Mouse (Mus musculus) erythroid progenitor cell, adult 5-6 weeks (primary cell): ENCODE data around the gene Sult2b1. TPM values are rescaled to one million over a fixed set of nuclear protein-coding genes. Genes with fewer than 3 reads are reported as not detected.

ENCODE experiments used
- ATAC-seq: replicated peaks from 2 replicates; pipeline ENCODE4 v1.8.0; 2016; ENCODE audit warnings: moderate number of reproducible peaks, mild to moderate bottlenecking, moderate TSS enrichment, inconsistent platforms; ENCODE audit not compliant: poor library complexity, low FRiP score, severe bottlenecking
- total RNA-seq, 2 experiments: library from RNA; stranded (forward) in 1 of 2; stranded (reverse) in 1 of 2; fragments of 150-400 nt in 1 of 2; fragments of 186-747, 209-891 nt in 1 of 2; gene quantifications; 2 replicates each; pipeline versions ENCODE4 v1.2.3 to v1.2.4; 2015 to 2017; ENCODE audit warnings: low replicate concordance in 2 of 2

Sult2b1 gene
- total RNA-seq, 2 experiments from 2014 or later = not detected

DNA sequence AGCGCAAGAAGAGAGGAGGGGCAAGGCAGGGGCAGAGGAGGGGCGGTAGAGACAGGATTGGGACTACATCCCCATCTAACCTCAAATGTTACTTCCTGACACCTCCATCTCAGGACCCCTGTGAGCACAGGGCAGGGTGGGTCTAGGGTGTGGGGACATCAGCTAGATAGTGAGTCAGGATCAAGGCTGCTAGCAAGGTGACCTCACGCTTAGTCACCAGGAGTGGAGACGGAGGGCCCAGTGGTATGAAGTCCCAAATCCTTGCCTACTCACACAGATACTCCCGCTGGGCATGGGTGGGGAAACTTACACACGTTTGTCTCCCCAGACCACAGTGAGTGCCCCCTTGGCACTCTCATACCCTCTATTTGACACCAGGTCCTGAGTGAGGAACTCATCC is 18.1 kb upstream of the Sult2b1 start:
- ATAC-seq = no peak

DNA sequence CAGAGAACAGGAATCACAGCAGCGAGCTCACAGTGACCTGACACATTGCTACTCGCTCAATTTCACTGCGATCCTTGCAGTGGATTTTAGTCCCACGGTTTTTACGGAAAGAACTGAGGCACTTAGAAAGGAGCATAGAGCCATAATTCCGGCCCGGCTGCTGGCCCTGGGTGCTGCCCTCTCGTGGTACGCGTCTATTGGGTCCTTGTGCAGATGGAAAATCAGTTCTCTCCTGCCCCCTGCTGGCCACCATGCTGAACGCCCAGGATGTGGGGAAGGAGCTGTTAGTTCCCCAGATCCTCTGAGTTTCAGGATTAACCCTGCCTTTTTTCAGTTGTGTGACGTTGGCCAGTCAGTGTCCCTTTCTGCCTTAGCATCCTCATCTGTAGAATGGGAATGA is 16.9 kb upstream of the Sult2b1 start:
- ATAC-seq = peak; percentile 86

DNA sequence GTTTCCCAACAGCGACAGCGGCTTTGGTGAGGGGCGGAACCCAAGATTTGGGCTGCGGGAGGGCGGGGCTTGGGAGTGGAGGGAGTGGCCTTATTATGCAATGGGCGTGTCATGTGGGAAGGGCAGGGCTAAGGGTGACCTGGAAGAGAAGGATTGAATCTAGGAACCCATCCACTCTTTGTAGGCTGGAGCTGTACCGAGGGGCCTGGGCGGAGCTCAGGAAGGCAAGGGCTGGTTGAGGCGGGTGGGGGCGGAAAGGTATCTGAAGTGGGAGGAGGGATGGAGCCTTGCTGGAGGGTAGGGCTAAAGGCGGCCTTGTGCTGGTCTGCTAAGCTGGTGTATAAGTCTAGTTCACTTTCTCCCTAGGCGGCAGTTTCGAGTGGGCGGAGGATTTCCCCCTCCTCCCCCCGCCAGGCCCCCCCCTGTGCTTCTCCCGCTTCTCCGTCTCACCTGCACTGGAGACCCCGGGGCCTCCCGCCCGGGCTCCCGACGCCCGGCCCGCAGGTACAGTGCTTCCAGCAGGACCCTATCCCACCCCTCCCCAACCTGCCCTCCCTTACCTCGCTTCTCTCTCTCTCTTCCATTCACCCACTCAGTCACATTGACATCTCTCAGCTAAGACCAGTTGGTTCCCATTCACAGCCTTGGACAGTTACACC is 16.2 kb upstream of the Sult2b1 start:
- ATAC-seq = no peak; the same call in 1 of the 2 replicates

DNA sequence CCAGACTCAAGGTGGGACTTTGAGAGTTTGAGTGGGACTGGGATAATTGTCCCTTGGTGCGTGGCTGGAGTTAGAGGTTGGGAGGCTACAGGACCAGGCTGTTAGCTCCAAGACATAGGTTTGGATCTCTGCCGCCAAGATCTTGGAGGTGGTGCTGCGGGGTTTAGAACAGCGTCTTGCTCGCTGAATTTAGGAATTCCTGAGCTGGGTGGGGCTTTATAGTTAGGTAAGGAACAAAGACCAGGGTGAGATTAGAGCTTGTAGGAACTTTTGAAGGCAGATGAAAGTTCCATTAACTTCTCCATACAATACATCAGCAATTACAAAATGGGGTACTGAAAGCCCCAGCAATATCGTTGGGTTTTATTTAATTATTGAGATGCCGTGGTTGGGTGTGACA is 15.5 kb upstream of the Sult2b1 start:
- no peak for ATAC-seq

DNA sequence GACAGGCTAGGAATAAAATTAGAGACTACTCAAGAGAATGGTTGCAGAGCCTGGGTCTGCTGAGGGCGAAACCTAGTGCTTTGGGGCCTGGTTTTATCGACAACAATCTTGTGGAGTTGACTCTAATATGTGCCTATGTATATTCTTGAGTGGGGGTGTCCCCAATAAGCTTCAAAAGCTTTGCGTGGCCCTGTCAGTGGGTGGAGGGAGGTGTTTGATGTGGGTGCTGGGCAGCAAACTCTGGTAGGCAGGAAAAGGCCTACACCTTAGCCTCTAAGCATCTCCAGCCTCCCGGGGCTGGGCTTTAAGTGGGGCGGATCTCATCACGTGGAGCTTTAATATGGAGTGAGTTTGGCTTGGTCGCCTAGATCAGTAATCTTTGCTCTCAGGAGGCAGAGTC is 14.5 kb upstream of the Sult2b1 start:
- no peak for ATAC-seq

DNA sequence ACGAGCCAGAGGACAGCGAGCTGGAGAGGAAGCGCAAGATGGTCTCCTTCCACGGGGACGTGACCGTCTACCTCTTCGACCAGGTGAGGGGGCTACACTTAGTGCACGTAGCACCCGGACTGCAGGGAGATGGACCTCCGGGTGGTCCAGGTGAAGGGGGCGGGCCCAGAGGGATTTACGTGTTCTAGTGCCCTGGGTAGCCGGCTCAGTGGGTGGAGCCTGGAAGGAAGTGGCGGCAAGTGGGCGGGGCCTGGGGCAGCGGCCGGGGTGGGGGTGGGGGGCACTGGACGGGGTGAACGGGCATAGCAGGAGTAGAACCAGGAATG is 14.0 kb upstream of the Sult2b1 start:
- no peak for ATAC-seq

DNA sequence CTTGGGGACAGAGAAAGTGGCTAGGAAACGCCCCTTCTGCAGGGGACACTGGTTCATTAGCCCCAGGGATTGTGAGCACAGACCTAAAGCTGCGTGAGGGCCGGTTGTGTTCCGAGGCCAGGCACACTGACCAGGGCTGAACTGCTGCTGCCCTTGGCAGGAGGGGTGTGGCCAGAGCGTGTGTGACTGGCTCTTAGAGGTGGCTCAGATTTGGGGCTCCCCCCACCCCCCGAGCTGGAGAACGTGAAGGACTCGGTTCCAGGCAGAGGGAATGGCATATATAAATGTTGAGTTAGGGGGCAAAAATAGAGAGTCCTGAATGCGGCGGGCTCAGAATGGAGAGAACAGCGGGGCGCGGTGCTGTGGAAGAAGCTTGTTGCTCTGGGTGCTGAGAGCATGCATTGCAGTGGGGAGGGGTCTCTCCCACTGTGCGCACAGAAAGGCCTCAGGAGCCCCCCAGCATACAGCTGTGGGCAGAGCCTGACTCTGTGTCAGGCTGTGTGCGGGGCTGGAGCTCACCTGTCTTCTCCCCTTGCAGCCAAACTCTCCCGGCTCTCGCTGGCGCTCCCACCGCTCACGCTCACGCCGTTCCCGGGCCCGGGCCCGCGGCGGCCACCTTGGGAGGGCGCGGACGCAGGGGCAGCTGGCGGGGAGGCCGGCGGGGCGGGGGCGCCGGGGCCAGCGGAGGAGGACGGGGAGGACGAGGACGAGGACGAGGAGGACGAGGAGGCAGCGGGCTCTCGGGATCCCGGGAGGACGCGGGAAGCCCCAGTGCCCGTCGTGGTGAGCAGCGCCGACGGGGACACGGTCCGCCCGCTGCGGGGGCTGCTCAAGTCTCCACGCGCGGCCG is 13.4 kb upstream of the Sult2b1 start:
- ATAC-seq = no peak

DNA sequence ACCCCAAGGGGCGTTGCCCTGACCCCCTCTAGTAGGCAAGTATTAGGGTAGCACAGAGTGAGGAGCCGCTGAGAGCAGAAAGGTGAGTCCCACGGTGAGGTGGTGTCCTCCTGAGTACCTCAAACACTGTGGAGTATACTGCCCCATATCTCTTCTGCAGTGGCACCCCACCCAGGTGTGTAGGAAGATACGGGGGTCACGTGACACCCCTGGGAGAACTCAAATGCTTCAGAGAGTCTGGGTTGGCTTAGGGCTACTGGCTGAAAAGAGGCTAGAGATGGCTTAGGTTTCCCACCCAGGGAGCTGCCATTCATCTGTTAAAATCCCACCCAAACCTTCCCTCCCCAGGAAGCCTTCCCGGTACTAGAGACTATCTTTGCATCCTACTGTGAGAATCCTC is 12.5 kb upstream of the Sult2b1 start:
- peak; percentile 75 for ATAC-seq

DNA sequence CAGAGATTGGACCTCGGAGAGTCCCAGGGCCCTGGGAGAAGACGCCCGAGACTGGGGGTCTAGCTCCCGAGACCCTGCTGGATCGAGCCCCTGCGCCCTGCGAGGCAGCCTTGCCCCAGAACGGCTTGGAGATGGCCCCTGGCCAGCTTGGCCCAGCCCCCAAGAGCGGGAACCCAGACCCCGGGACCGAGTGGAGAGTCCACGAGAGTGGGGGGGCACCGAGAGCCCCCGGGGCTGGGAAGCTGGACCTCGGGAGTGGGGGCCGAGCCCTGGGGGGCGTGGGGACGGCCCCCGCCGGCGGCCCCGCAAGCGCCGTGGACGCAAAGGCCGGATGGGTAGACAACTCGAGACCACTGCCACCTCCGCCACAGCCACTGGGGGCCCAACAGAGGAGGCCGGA is 10.5 kb upstream of the Sult2b1 start:
- ATAC-seq = no peak

DNA sequence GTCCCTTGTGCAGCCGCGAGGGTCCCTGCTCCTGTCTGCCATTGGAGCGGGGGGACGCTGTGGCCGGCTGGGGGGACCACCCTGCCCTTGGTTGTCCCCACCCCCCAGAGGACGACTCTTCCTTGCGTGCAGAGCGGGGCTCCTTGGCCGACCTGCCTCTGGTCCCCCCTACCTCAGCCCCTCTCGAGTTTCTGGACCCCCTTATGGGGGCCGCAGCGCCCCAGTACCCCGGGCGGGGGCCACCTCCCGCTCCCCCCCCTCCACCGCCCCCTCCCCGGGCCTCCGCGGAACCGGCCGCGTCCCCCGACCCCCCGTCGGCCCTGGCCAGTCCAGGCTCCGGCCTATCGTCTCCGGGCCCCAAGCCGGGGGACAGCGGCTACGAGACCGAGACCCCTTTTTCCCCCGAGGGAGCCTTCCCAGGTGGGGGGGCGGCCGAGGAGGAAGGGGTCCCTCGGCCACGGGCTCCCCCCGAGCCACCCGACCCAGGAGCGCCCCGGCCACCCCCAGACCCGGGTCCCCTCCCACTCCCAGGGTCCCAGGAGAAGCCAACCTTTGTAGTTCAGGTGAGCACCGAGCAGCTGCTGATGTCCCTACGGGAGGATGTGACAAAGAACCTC is 9.6 kb upstream of the Sult2b1 start:
- ATAC-seq = no peak

DNA sequence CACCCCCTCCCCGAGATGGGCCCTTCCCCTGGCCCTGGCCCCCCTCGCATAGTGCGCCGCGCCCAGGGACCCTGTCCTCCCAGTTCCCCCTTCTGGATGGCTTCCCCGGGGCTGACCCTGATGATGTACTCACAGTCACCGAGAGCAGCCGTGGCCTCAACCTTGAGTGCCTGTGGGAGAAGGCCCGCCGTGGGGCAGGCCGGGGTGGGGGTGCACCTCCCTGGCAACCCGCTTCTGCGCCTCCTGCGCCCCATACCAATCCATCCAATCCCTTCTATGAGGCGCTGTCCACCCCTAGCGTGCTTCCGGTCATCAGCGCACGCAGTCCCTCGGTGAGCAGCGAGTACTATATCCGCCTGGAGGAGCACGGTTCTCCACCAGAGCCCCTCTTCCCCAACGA is 8.8 kb upstream of the Sult2b1 start:
- no peak for ATAC-seq

DNA sequence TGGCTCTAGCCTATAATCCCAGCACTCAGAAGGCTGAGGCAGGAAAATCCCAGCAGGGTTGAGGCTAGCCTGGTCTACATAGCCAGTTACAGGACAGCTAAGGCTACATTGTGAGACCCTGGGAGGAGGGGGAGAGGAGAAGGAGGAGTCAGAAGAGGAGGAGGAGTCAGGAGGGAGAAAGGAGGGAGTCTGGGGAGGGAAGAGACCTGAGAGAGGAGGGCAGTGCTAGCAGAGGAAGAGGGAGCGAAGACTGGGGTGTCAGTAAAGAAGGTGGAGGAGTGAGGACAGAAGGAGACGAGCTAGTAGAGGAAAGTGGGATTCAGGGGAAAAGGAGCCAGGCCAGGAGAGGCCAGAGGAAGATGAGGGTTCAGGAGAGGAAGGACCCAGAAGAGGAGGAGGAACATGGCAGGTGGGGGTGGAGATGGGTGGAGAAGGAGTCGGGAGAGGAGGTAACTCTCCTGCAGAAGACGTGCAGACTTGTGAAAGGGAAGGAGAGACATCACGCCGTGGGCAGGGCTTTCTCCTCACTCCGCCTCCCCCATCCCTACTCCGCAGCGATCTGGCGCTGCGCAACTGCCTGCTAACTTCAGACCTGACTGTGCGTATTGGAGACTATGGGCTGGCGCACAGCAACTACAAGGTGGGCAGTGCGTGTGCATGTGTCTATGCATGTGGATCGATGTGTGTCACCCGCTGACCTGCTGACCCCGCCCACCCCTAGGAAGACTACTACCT is 7.5 kb upstream of the Sult2b1 start:
- ATAC-seq = no peak

DNA sequence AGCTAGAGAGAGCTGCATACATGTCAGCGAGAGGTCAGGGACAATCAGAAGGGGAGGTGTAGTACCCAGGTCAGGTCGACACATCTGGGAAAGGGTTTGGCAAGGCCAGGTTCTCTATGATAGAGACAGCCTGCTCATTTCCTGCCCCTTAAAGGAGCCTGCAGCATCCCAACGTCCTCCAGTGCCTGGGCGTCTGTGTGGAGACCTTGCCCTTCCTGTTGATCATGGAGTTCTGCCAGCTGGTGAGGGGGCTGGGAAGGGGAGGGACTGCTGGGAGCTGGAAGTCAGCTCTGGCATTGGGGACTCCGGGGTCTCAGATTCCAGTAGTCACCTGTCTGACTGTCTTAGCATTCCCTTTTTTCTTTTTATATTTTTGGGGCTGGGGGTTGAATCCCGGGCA is 6.3 kb upstream of the Sult2b1 start:
- no peak for ATAC-seq

DNA sequence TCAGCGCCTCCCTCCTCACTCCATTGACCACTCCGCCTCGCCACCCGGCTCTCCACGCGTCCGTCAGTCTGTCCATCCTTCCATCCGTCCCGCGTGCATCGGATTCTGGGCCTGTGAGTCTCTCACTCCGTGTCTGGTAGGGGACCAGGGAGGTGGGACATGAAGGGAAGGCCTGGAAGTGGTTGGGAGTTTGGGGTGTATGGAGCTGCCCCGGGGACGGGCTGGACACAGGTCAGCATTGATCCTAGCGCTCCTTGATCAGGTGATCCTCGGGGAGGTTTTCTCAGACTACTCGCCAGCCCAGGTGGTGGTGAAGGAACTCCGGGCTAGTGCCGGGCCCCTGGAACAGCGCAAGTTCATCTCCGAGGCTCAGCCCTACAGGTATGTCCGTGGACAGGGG is 3.2 kb upstream of the Sult2b1 start:
- no peak for ATAC-seq

DNA sequence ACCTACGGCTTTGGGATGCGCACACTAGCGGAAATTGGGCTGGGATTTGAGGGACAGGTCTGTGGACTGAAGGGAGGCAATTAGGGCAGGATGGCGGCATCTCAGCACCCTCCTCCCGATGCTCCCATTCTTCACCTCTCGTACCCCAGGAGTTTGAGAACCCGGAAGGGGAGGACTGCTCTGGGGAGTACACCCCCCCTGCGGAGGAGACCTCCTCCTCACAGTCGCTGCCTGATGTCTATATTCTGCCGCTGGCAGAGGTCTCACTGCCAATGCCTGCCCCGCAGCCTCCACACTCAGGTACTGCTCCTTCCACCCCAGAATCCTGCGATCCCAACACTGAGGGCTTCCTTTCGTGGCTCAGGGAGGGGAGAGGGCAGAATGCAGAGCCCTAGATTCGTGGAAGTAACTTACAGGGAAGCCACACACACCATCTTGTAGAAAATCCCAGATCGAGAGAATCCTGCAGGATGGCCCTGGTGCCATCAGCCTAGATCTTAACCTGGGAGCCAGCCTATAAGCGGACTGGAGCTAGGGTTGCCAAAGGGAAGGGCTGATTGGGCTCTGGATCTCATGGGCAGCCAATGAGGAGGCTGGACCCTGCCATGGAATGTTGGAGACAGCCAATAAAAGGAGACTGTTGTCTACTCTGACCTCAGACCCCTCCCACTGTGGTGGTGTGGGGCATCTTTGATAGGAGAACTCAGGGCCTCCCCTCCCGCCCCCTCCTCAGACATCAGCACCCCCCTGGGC is 2.4 kb upstream of the Sult2b1 start:
- ATAC-seq = no peak

DNA sequence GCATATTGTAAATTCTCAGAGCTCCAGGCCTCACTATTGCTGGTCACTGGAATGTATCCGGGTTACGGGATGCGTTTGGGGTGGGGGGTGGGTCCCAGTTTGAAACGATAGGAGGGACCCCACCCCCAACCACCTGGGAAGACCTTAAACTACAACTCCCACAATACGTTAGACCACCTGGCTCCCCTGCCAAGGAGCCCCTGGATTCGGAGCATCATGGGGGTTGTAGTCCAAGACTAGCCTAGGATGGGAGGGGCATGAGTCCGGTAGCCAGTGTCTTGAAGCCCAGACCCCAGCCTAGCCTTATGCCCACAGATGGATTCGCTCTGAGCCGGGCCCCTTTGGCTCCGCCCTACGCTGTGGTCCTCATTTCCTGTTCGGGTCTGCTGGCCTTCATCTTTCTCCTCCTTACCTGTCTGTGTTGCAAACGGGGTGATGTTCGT is 1.7 kb upstream of the Sult2b1 start:
- ATAC-seq = no peak

DNA sequence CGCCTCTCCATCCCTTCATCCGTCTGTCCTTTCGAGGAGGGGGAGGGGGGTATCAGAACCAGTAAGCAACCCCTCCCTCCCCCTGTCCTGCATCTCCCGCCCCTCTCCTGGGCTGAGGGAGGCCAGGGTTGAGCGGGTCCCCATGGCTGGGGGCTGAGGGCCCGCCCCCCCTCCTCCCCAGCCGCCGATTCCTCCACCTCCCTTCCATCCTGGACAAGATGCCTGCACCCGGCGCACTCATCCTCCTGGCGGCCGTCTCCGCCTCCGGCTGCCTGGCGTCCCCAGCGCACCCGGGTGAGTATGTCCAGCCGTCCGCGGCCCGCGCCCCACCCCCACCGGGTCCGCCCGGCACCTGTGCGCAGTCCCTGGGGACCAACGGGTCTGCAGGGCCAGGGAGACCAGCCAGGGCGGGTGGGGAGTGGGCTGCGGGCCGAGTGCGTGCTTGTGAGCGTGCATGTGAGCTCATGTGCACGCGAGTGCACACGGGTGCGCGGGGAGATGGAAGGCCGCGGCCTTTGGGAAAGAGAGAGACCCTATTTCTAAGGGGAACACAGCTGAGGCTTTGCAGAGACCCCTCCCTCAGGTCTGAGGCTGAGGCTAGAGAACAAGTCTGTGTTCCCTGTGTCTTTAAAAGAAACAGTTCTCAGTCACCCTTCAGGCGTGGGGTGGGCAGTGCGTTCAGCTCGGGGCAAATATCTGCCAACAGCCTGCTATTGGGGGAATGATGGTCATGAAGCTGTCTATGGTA is 1.1 kb upstream of the Sult2b1 start:
- no peak for ATAC-seq

DNA sequence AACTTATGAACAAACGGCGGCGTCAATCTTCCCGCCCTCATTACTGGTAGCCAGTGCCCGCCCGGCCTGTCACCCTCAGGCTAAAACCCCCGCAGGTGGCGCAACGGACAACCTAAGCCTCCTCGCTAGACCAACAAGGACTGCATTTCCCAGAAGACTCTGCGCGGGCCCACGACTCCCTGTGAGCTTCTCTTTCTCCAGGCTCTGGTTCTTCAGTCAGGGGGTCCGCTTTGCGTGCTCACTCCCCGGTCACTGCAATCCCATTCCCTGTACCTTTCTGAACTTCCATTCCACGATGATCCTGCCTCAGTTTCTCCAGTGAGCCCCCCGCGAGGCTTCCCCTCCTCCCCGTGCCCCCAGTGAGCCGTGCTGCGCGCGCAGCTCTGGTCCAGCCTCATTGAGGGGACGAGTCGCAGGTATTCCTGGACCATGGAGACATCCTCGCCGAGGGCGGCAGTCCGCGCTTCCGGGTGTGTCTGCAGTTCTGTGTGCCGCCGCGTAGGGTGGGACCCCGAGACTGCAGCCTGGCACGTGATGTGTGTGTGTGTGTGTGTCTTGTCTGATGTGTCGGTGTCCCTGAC is 868 bp downstream of the Sult2b1 start, which contains the start of gene Lmtk3:
Gene Lmtk3, plus strand, starts transcription at position 228 of the 581 bp plus-strand sequence.
- ATAC-seq = 0 out of 2 replicates have a peak, but pooled peaks have one; percentile 12

DNA sequence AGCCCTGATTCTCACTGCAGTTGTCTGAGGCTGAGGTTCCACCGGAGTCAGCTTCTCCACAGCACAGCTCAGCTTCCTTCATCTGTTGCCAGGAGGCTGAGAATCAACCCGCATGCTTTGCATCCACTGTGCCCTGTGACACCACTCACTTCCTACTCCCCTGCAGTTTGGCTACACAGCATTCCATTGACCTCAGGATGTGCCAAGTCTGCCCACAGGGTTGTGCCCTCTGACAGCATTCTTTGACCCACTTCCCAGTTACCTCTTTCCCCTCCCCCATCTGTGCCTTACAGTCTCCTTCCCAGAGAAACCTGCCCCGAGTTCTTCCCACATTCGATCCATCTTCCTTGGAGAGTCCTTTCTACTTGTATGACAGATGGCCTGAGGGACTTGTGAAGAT is 2.2 kb downstream of the Sult2b1 start:
- ATAC-seq = no peak
